Mouse (Mus musculus) ovary, postnatal 36 days (tissue): ENCODE results near the gene Sema3b.
A peak's percentile ranks its signal among the peaks of the same experiment; 100 is the strongest.

Experiments
- DNase-seq: peaks from one replicate; pipeline ENCODE4 v3.0.0; 2022; ENCODE audit warnings: low spot score, mixed read lengths

The Sema3b gene

DNA sequence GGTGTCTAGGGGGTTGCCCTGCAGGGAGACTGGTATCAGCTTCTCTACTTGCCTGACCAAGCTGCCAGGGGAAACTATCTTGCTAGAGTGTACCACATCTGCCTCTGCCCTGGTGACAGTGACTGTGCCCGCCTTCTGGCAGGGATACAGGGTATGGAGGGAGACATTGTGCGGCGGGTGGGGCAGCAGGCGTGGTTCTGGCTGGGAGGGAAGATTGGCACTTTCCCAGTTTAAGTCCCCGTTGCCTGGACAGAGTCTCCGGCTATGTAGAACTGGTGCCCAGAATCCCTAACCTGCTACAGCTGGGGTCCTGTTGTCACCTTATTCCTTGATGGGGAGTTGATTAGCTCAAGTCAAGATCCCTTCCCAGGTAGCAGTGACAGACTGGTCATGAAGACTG is 23.4 kb upstream of the Sema3b start:
- no peak for DNase-seq

DNA sequence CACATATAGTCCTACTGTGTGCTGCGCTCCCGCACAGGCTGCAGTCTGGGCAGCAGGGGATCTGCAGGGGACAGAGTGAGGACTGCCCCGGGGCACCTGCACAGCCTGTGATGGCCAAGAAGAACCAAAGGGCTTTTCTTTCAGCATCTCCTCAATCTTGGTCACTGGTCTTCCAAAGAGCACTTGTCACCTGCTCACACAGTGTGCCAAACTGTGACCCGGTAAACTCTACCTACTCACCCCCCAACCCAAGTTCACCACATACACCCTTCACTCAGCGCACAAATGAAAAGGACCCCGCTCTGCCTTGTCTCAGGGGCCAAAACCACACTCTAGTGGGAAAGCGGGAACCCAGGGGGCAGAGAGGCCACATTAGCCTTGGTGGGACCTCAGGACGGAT is 22.8 kb upstream of the Sema3b start:
- no peak for DNase-seq

DNA sequence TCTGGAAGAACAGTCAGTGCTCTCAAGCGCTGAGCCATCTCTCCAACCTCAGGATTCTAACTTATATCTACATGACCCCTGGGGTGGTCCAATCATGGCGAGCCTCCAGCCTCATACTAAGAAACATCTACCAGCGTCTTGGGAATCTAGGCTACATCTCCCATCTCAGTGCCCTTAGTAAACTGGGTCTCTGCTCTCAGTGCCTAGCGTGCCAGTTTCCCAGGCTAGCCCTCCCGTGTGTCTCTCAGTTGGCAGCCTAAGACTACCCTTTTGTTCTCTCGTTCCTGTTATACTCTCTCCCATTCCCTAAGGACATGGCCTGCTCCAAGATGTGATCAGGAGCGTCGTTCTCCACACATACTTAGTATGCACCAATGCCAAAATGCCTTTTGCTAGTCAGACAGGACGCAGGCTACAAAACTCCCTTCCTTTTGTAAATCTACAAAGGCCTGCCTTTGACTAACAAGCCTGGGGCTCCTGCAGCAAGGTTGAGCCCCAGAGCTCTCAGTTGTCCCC is 22.3 kb upstream of the Sema3b start:
- DNase-seq, result no peak

DNA sequence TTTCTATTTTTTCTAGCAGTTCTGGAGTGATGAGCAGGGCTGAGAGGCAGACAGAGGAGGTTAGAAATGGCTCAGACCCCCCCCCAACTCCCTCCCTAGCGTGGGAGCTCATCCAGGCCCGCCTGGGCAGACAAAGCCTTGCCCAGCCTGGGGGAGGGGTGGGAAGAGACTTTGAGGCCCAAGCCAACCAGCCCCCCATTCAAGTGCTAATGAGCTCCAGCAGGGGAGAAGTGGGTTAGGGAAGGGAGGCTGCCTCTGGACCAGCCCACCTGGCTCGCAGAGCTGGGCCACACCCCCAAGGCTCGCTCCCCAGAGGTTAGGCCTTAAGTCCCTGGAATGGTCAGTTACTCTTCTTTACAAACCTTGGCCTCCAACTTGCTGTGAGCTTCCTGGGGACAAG is 21.5 kb upstream of the Sema3b start:
- DNase-seq, result no peak

GRCm38 (mm10) chr9:107629901-107630425 is 20.9 kb upstream of the Sema3b start:
- DNase-seq, result no peak

GRCm38 (mm10) chr9:107629411-107629730 is 20.3 kb upstream of the Sema3b start:
- DNase-seq, result no peak

- no peak for DNase-seq
These were observed 19.8 kb upstream of the Sema3b start for GRCm38 (mm10) chr9:107628721-107629410.

- no peak for DNase-seq
These were observed 18.6 kb upstream of the Sema3b start for GRCm38 (mm10) chr9:107627387-107628255.

DNA sequence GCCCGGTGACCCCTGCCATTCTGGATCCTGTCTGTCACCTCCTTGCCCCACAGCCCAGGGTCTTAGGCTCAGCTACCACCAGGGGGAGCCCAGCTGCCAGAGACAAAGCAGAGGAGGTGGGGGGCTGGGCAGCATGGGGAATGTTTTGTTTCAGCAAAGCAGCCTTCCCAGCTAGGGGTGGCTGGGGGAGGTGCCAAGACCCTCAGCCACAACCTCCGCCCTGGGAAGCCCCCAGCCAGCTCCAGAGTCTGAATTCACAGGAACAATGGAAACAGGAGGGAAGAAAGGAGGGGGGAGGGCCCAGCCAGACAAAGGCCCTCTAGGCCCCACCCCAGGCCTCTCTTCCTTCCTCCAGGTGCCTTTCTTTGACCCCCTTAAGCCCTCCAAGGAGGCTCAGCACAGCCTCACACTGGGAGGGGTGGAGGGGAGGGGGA is 17.8 kb upstream of the Sema3b start:
- peak; percentile 79 for DNase-seq

- DNase-seq, result no peak
These were observed 17.3 kb upstream of the Sema3b start for GRCm38 (mm10) chr9:107626158-107626843.

DNA sequence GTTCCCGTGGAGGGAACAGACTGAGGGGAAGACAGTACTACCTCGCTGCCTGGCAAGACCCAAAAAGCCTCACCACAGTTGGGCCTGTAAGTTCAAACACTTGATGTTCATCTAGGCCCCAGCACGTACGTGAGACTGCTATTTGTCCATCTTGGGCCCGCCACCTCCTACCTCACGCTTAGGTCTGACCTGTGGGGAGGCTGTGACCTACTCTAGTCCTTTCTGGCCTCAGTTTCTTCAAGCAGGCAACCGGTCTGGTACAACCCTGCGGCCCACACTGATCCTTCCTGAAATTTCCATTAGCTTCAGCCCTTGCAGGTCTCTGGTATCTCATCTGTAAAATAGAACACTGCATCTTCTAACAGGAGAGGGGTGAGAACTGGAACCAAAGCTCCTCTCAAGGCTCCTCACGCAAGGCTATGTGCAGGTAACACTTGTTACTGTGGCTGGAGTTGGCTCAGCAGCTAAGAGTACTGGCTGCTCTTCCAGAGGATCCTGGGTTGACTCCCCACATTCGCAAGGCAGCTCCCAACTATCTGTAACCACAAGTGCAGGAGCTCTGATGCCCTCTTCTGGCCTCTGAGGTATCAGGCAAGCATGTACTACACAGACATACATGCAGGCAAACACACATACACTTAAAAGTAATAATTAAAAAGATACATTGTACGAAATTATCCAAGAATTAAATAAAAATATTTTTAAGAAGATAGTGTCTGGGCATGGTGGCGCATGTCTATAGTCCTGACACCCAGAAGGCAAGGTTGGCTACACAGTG is 16.5 kb upstream of the Sema3b start:
- DNase-seq, result no peak

DNA sequence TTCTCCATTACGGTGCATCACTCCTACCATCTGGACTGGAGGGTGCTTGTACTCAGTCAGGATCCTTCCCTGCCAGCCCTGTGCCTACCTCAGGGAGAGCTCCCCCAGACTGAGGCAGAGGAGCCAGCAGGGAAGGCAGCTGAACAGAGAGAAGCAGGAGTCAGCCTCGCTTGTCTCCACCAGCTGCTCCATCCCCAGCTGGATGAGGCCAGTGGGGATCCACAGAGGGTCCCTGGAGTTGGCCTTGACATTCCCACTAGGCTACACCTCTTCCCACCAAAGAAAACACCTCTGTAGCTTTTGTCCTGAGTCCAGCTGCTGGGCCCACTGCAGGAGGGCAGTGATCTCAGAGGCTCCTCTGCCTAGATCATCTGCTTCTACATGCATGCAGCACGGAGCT is 15.9 kb upstream of the Sema3b start:
- no peak for DNase-seq

- DNase-seq, result no peak
These were observed 15.5 kb upstream of the Sema3b start for GRCm38 (mm10) chr9:107624539-107624938.

DNA sequence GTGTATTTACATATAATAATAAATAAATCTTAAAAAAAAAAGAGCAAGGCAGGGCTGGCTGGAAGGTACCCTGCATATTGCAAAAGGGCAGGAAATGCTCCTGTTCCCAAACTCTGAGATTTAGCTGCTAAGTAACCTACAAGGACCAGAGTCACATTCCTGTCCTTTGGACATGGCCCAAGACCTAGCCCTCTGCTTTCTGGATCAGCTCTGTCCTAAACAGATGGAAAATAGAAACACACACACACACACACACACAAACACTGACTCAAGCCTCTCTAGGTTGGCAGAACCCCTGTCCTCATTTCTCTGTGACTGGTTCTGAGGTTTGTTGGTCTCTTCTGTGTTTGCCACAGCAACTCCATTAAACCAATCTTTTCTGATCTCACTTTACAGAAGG is 11.9 kb upstream of the Sema3b start:
- DNase-seq, result no peak

DNA sequence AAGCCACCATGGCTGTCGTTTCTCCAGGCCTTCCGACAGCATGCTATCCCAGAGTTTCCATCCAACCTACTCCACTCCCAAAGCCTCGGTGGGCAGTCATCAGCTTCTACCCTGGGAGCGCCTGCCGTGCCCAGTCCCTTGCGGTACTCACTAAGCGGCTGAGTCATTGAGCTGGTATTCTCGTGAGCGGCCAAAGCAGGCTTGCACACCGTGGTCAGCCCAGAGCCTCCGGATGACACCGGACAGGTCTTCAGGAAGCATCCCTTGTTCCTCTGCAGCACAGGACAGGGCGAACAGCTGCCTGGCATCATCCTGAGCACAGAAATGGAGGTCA is 10.5 kb upstream of the Sema3b start:
- no peak for DNase-seq

- no peak for DNase-seq
These were observed 9.9 kb upstream of the Sema3b start for GRCm38 (mm10) chr9:107618778-107619545.

DNA sequence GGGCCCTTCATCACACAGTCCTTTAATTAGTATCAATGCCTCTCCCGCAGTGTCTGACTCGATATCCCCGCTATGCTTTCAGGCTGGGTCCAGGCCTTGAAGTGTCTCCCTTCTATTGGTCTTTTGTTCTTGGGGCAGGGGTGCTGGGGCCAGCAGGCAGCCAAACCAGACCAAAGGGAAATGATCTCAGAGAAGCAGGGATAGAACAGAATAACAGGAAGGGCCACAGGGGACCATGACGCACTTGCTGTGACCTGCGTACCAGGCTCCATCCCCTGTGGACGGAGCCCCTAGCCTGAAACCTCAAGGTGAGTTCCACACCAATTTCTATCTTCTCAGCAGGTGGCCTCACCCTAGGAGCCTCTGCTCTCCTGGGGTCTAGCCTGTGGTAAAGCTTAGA is 9.1 kb upstream of the Sema3b start:
- no peak for DNase-seq

- no peak for DNase-seq
These were observed 8.4 kb upstream of the Sema3b start for GRCm38 (mm10) chr9:107617461-107617860.

DNA sequence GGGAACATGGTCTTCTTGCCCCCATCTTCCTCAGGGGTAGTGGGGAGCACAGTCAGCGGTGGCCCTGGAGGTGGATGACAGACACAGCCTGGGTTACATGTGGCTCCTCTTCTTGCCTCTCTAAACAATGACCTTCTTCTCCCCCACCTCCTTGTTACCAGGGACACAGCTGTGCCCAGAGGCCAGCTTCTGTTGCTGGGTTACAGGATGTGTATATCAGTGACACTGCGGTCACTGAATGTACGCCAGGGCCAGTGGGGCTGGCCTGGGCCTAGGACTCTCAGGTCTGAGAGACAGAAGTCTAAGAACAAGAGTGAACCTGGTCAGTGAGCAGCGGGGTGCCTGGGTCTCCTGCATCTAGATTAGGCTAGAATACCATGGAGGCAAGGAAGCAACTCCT is 6.0 kb upstream of the Sema3b start:
- no peak for DNase-seq

DNA sequence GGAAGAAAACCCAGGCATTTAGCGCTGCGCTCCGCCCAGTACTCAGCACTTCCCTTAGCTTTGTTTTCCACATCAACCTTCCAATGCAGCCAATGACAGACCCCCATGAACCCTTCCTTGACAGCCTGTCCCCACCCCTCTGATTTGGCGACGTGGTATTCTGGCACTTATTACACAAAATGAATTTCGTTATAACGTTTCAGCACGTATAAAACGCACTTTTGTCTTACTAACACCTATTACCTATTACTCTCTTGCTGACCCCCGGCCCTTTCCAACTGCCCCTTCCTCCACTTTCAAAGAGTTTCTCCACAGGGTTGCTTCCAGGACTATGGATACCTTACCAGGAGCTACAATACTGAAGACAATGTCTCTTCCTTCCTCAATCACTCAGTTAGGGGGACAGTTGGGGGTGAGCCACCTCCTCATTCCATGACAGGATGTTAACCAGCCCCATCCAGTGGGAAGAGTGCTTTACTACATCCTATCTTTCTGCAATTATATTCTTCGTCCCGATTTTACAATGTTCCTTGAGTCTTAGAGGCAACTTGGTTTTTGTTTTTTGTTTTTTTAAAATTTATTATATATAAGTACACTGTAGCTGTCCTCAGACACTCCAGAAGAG is 4.0 kb upstream of the Sema3b start:
- no peak for DNase-seq
